Mouse (Mus musculus): ENCODE measurements around the gene Carf. TPM values are rescaled to one million over a fixed set of nuclear protein-coding genes. Genes with fewer than 3 reads are reported as not detected.
"Not testable (repeated sequence)": the region's sequence is repeated elsewhere in the genome, so short reads cannot be mapped to it uniquely, and the experiment has no call there.

Carf gene
- total and polyA plus RNA-seq, 2 experiments from 2014 or later = 7.9 to 14.1 TPM

- Histone ChIP-seq H3K9ac (replicated peaks; ENCODE audit: low read length) (no peak overlapping the region), H3K4me3 (ENCODE audit: low read length) (no peak overlapping the region), H3K4me2 (ENCODE audit: low read depth, low read length) (no peak overlapping the region), H3K27ac (no peak overlapping the region), H3K9me3 (ENCODE audit: low read length) (no peaks in the 10 kb centered on the region), H3K27me3 (ENCODE audit: insufficient read depth, low read length) (no peaks in the 10 kb centered on the region), H3K36me3 (ENCODE audit: insufficient read depth, low read length) (no peaks in the 10 kb centered on the region), H3K4me1 (ENCODE audit: insufficient read depth, low read length) (no peaks in the 10 kb centered on the region)
- TF ChIP-seq CTCF (IDR thresholded peaks at IDR 0.05; ENCODE audit: low read depth) = peak; percentile 15; the same call in 1 of the 2 replicates
- DNase-seq (ENCODE audit: low spot score) (peak; percentile 2), ATAC-seq (no peak)
- 78% methylated on average over 5 of the region's 5 CpGs for WGBS
These were observed 54.7 kb downstream of the Carf start for GRCm38 (mm10) chr1:60152700-60153099.

- Histone ChIP-seq H3K27ac (no peak overlapping the region), H3K9me3 (ENCODE audit: low read length) (no peaks in the 10 kb centered on the region), H3K4me3 (ENCODE audit: low read length) (no peak overlapping the region), H3K9ac (replicated peaks; ENCODE audit: low read length) (no peak overlapping the region), H3K4me2 (ENCODE audit: low read depth, low read length) (no peak overlapping the region), H3K4me1 (ENCODE audit: insufficient read depth, low read length) (no peaks in the 10 kb centered on the region), H3K27me3 (ENCODE audit: insufficient read depth, low read length) (no peaks in the 10 kb centered on the region), H3K36me3 (ENCODE audit: insufficient read depth, low read length) (no peaks in the 10 kb centered on the region)
- DNase-seq (ENCODE audit: low spot score) = no peak
- WGBS = 87% methylated on average over 7 of the region's 7 CpGs
- ATAC-seq = no peak
- no peak for TF ChIP-seq CTCF (IDR thresholded peaks at IDR 0.05; ENCODE audit: low read depth)
These were observed 58.6 kb downstream of the Carf start for GRCm38 (mm10) chr1:60156651-60157050.

- Histone ChIP-seq H3K4me2 (ENCODE audit: low read depth, low read length) (no peak overlapping the region), H3K27ac (no peak overlapping the region), H3K4me3 (ENCODE audit: low read length) (no peak overlapping the region), H3K9ac (replicated peaks; ENCODE audit: low read length) (no peak overlapping the region), H3K4me1 (ENCODE audit: insufficient read depth, low read length) (no peaks in the 10 kb centered on the region), H3K9me3 (ENCODE audit: low read length) (no peaks in the 10 kb centered on the region), H3K36me3 (ENCODE audit: insufficient read depth, low read length) (no peaks in the 10 kb centered on the region), H3K27me3 (ENCODE audit: insufficient read depth, low read length) (no peaks in the 10 kb centered on the region)
- ATAC-seq = no peak
- DNase-seq (ENCODE audit: low spot score) = peak; percentile 16
- TF ChIP-seq CTCF (IDR thresholded peaks at IDR 0.05; ENCODE audit: low read depth) = peak; percentile 62
- 66% methylated on average over 3 of the region's 3 CpGs for WGBS
These were observed 60.4 kb downstream of the Carf start for GRCm38 (mm10) chr1:60158411-60158810.

- no peaks in the 10 kb centered on the region for H3K4me1 ChIP-seq (ENCODE audit: insufficient read depth, low read length)
- no peak overlapping the region for H3K4me2 ChIP-seq (ENCODE audit: low read depth, low read length)
- no peaks in the 10 kb centered on the region for H3K9me3 ChIP-seq (ENCODE audit: low read length)
- no peak overlapping the region for H3K4me3 ChIP-seq (ENCODE audit: low read length)
- H3K36me3 ChIP-seq (ENCODE audit: insufficient read depth, low read length) = no peaks in the 10 kb centered on the region
- no peaks in the 10 kb centered on the region for H3K27me3 ChIP-seq (ENCODE audit: insufficient read depth, low read length)
- WGBS = 92% methylated on average over 3 of the region's 3 CpGs
- no peak for TF ChIP-seq CTCF (IDR thresholded peaks at IDR 0.05; ENCODE audit: low read depth)
- DNase-seq (ENCODE audit: low spot score) (no peak), ATAC-seq (no peak)
- H3K9ac ChIP-seq (replicated peaks; ENCODE audit: low read length) = no peak overlapping the region
- H3K27ac ChIP-seq = no peak overlapping the region
These were observed 65.6 kb downstream of the Carf start for GRCm38 (mm10) chr1:60163676-60164075.

- 91% methylated on average over 2 of the region's 2 CpGs for WGBS
- no peak overlapping the region for H3K4me2 ChIP-seq (ENCODE audit: low read depth, low read length)
- no peak overlapping the region for H3K4me3 ChIP-seq (ENCODE audit: low read length)
- TF ChIP-seq CTCF (IDR thresholded peaks at IDR 0.05; ENCODE audit: low read depth) = no peak
- no peaks in the 10 kb centered on the region for H3K4me1 ChIP-seq (ENCODE audit: insufficient read depth, low read length)
- no peaks in the 10 kb centered on the region for H3K9me3 ChIP-seq (ENCODE audit: low read length)
- no peak overlapping the region for H3K27ac ChIP-seq
- no peak for ATAC-seq
- DNase-seq (ENCODE audit: low spot score) = no peak
- no peaks in the 10 kb centered on the region for H3K27me3 ChIP-seq (ENCODE audit: insufficient read depth, low read length)
- H3K9ac ChIP-seq (replicated peaks; ENCODE audit: low read length) = no peak overlapping the region
- H3K36me3 ChIP-seq (ENCODE audit: insufficient read depth, low read length) = no peaks in the 10 kb centered on the region
These were observed 71.6 kb downstream of the Carf start for GRCm38 (mm10) chr1:60169626-60170025.

- WGBS = 83% methylated on average over 2 of the region's 2 CpGs
- H3K27ac ChIP-seq = no peak overlapping the region
- no peak for TF ChIP-seq CTCF (IDR thresholded peaks at IDR 0.05; ENCODE audit: low read depth)
- H3K4me1 ChIP-seq (ENCODE audit: insufficient read depth, low read length) = no peaks in the 10 kb centered on the region
- no peaks in the 10 kb centered on the region for H3K9me3 ChIP-seq (ENCODE audit: low read length)
- no peak overlapping the region for H3K9ac ChIP-seq (replicated peaks; ENCODE audit: low read length)
- H3K4me3 ChIP-seq (ENCODE audit: low read length) = no peak overlapping the region
- no peaks in the 10 kb centered on the region for H3K36me3 ChIP-seq (ENCODE audit: insufficient read depth, low read length)
- ATAC-seq = no peak
- no peaks in the 10 kb centered on the region for H3K27me3 ChIP-seq (ENCODE audit: insufficient read depth, low read length)
- no peak overlapping the region for H3K4me2 ChIP-seq (ENCODE audit: low read depth, low read length)
- DNase-seq (ENCODE audit: low spot score) = no peak
These were observed 72.2 kb downstream of the Carf start for GRCm38 (mm10) chr1:60170251-60170650.

- H3K9me3 ChIP-seq (ENCODE audit: low read length) = no peaks in the 10 kb centered on the region
- H3K9ac ChIP-seq (replicated peaks; ENCODE audit: low read length) = no peak overlapping the region
- H3K36me3 ChIP-seq (ENCODE audit: insufficient read depth, low read length) = no peaks in the 10 kb centered on the region
- no peak for DNase-seq (ENCODE audit: low spot score)
- no peak overlapping the region for H3K4me3 ChIP-seq (ENCODE audit: low read length)
- H3K27me3 ChIP-seq (ENCODE audit: insufficient read depth, low read length) = no peaks in the 10 kb centered on the region
- no peak overlapping the region for H3K27ac ChIP-seq
- no peaks in the 10 kb centered on the region for H3K4me1 ChIP-seq (ENCODE audit: insufficient read depth, low read length)
- H3K4me2 ChIP-seq (ENCODE audit: low read depth, low read length) = no peak overlapping the region
- WGBS = 89% methylated on average over 3 of the region's 3 CpGs
- no peak for ATAC-seq
- TF ChIP-seq CTCF (IDR thresholded peaks at IDR 0.05; ENCODE audit: low read depth) = no peak
These were observed 75.1 kb downstream of the Carf start for GRCm38 (mm10) chr1:60173119-60173518.

GRCm38 (mm10) chr1:60177814-60178213, 79.8 kb downstream of the Carf start:
- DNase-seq (ENCODE audit: low spot score); ATAC-seq: not testable (repeated sequence)
- 96% methylated on average over 1 of the region's 1 CpGs for WGBS

More at GRCm38 (mm10) chr1:60177814-60178213, 79.8 kb downstream of the Carf start:
- not testable (repeated sequence) for H3K27ac ChIP-seq; H3K27me3 ChIP-seq (ENCODE audit: insufficient read depth, low read length); H3K4me2 ChIP-seq (ENCODE audit: low read depth, low read length); H3K4me3 ChIP-seq (ENCODE audit: low read length); H3K9ac ChIP-seq (replicated peaks; ENCODE audit: low read length); H3K36me3 ChIP-seq (ENCODE audit: insufficient read depth, low read length); H3K4me1 ChIP-seq (ENCODE audit: insufficient read depth, low read length); H3K9me3 ChIP-seq (ENCODE audit: low read length)
